Mouse (Mus musculus) CD4-positive, CD25-positive, alpha-beta regulatory T cell, adult 2 months (primary cell): Measurements from ENCODE around the gene Slco4c1.

Experiments
- DNase-seq: peaks from one replicate; pipeline ENCODE4 v3.0.0-alpha.2; 2012; ENCODE audit warnings: low read depth, low spot score

Gene Slco4c1

GRCm38 (mm10) chr1:96770283-96770682 is 101.7 kb downstream of the Slco4c1 start:
- no peak for DNase-seq

DNA sequence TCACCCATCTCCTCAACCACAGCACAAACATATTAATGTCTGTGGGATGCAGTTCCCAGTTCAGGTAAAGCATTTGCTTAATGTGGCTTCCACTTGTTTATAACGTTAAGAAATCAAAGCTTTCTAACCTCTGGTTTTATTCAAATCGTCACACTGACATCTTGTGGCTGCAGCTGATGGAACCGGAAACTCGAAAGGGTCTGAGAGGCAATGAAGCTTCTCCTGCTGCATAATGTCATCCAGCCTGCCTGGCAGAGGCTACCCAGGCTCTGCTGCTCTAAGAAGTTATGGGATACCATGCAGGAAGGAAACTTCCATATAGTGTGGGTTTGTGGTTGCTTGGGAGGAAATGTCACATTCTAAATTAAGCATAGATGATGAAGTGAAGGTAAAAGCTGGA is 103.7 kb downstream of the Slco4c1 start:
- no peak for DNase-seq

- no peak for DNase-seq
These were observed 105.4 kb downstream of the Slco4c1 start for GRCm38 (mm10) chr1:96766535-96766934.
